Mouse (Mus musculus) heart, postnatal 0 days (tissue): ENCODE results near the gene Ubr3.

Source experiments
- CTCF ChIP-seq: IDR thresholded peaks from 2 replicates; pipeline ENCODE4 v1.5.1; 2016; ENCODE audit warnings: antibody characterized with exemption, control low read depth, low read depth
- EP300 ChIP-seq: IDR thresholded peaks from 2 replicates; pipeline ENCODE4 v1.6.1; 2016; ENCODE audit warnings: antibody characterized with exemption, low read depth

DNA sequence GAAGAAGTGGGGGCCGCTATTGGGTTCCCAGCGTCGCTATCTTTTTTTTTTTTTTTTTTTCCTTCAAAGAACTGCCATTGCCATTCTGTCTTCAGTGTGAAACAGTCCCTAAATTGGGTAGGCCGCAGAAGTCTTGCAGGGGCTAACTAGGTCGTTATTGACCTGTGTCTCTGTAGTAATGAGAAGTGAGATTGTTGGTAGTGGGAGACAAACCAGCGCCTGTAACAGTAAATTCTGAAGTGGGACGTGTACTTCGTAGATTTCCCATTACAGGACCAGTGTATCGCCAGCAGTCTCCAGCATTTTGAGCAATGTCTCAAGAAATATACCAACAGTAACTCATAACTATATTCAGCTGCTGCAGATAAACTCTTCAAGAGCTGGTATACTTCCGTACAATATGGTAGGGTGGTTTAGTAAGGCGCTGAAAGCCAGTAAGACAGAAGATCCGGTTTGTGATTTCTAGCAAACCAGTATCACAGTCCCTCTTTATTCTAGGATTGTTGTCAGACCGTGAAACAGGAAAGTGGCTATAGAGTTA, 34.9 kb upstream of the Ubr3 start:
- TF ChIP-seq CTCF (no peak), EP300 (no peak)
